Mouse (Mus musculus) intestine, embryonic 14.5 days (tissue): ENCODE data around the gene Scaf4. TPM values are rescaled to one million over a fixed set of nuclear protein-coding genes. Genes with fewer than 3 reads are reported as not detected.

ENCODE experiments used
- ATAC-seq: fragments of 200-750 bp; cut with Nextera tagmentation; replicated peaks from 2 replicates; pipeline ENCODE4 v1.8.0; 2017; ENCODE audit warnings: low read depth, moderate number of reproducible peaks, moderate TSS enrichment, moderate library complexity; ENCODE audit not compliant: low FRiP score, low TSS enrichment
- DNase-seq: peaks from one replicate; pipeline ENCODE4 v3.0.0-alpha.2; 2018; ENCODE audit warnings: low spot score
- H3K27ac ChIP-seq: fragments of 300-500 bp; sonication (generic); 2 replicates; pipeline ENCODE4 v1.5.1; 2014; ENCODE audit warnings: low read depth, mild to moderate bottlenecking, control low read depth
- H3K27me3 ChIP-seq: fragments of 300-500 bp; sonication (generic); replicated peaks from 2 replicates; pipeline ENCODE4 v1.6.1; 2014; ENCODE audit warnings: low read length, control low read depth; ENCODE audit not compliant: control insufficient read depth, insufficient read depth
- H3K36me3 ChIP-seq: fragments of 300-500 bp; sonication (generic); 2 replicates; pipeline ENCODE4 v1.6.1; 2014; ENCODE audit warnings: low read length, control low read depth; ENCODE audit not compliant: control insufficient read depth, insufficient read depth
- H3K4me1 ChIP-seq: fragments of 300-500 bp; sonication (generic); replicated peaks from 2 replicates; pipeline ENCODE4 v1.6.1; 2014; ENCODE audit warnings: low read length, control low read depth, mixed read lengths; ENCODE audit not compliant: control insufficient read depth, insufficient read depth
- H3K4me2 ChIP-seq: fragments of 300-500 bp; sonication (generic); 2 replicates; pipeline ENCODE4 v1.6.1; 2014; ENCODE audit warnings: low read length
- H3K4me3 ChIP-seq: fragments of 300-500 bp; sonication (generic); 2 replicates; pipeline ENCODE4 v1.5.1; 2014; ENCODE audit warnings: low read depth, low read length, control low read depth, mixed read lengths
- H3K9ac ChIP-seq: fragments of 300-500 bp; sonication (generic); 2 replicates; pipeline ENCODE4 v1.6.1; 2014; ENCODE audit warnings: mild to moderate bottlenecking, low read length
- H3K9me3 ChIP-seq: fragments of 300-500 bp; sonication (generic); 2 replicates; pipeline ENCODE4 v1.6.1; 2016; ENCODE audit warnings: low read length, control low read depth; ENCODE audit not compliant: control insufficient read depth
- WGBS: fragments of 180-500 bp; shearing (Covaris S2); extraction: QIAGEN DNeasy Blood & Tissue Kit; methylation state at CpG from one replicate; pipeline ENCODE4 v1.1.7; 2014; 5-methylcytosine and 5-hydroxymethylcytosine counted together
- polyA plus RNA-seq: library from polyadenylated mRNA; unstranded; fragments of >200 nt; fragmentation: Nextera tagmentation; extraction: Ambion mirVana; gene quantifications from 2 replicates; pipeline ENCODE4 v1.2.1, GENCODE M21; 2014

The Scaf4 gene
- 27.9 and 28.2 TPM in 2 replicates for polyA plus RNA-seq

DNA sequence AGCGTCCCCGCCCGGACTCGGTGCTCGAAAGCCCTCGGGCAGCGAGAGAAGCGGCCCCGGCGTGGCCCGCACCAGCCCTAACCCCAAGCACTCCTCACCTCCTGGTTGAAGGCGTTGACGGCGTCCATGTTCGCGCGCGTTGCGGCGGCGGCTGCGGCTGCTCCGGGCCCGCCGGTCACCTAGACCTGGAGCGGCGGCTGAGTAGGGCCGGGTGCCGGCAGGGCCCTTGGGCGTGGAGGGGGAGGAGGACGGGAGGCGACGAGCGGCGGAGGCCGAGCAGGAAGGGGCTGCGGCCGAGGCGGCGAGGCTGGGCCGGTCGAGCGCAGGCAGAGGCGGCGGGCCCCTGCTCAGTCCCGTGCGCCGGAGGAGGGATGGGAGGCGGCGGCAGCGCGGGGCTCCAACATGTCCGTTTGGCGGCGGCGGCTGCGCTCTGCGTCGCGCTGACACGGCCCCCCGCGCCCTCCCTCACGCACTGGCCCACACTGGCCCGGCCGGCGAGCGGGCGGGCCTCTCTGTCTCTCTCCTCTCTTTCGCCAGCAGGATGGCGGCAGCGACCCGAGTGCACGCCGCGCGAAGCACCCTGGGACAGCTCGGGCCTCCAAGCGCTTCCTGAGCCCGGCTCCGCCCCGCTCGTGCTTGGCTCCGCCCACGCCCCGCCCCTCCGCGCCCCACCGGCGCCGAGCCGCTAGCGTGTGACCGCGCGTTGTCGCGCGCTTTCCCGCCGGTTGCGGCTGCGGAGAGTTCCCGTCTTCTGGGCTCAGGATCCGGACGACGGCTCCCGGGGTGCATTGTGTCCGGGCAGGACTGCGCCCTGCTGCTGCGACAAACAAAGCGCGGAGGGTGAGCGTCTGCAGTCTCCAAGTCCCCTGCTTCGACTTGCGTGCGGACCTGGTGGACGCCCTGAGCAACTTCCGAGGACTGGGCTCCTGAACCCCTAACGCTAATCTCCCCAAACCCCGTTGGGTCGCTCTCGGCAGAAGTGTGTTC, at the start of gene Scaf4:
Scaf4 (minus strand) TSS at position 599 of the 987 bp plus-strand sequence.
- Histone ChIP-seq H3K27ac (peak within 1 kb of the TSS; percentile 87), H3K4me3 (peak within 1 kb of the TSS; percentile 84), H3K9ac (peak within 1 kb of the TSS; percentile 87), H3K4me2 (peak within 1 kb of the TSS; percentile 97), H3K36me3 (no peaks in the 10 kb centered on the region), H3K4me1 (peaks cover 37% of the 10 kb centered on the region), H3K27me3 (no peaks in the 10 kb centered on the region), H3K9me3 (no peaks in the 10 kb centered on the region)
- peak; percentile 95 for DNase-seq
- WGBS = under 1% methylated on average over 95 of the region's 123 CpGs
- ATAC-seq = peak; percentile 96

DNA sequence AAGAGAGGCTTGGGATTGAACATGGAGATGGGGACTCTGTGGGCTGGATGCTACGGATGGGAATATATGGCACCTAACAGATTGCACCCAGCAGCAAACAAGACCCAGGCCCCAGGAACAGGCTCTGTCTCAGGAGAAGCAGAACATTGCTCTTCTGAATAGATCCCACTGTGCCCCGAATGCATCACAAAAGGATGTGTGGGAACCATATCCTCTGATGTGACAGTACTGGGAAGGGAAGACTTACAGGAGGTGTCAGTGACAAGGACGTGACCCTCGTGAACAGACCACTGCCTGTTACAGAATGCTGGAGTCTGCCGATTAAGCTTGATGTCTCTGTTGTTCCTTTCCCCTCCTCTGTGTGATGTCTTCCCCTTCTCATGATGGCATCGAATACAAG, 48.2 kb upstream of the Scaf4 start:
- Histone ChIP-seq H3K9ac (no peak overlapping the region), H3K27me3 (no peaks in the 10 kb centered on the region), H3K9me3 (no peaks in the 10 kb centered on the region), H3K36me3 (no peaks in the 10 kb centered on the region), H3K27ac (no peak overlapping the region), H3K4me3 (no peak overlapping the region), H3K4me2 (no peak overlapping the region), H3K4me1 (no peaks in the 10 kb centered on the region)
- WGBS = 66% methylated on average over 6 of the region's 6 CpGs
- DNase-seq = no peak
- ATAC-seq = no peak

DNA sequence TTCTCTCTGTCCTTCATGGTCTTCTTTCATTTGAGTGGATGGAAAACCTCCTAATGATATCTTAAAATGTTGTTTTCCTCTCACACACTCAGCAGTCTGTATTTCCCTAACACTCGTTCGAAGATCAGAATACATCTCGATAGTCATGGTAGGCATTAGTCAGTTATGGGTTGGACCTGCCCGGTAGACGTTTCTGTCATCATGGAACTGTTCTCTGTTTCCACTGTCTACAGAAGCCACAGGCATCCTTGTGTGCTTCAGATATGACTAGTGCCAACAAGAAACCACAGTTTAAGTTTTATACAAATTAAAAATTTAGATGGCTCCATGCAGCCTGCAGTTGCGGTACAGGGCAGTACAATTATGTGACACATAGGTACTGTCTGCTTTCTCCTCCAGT, 46.7 kb upstream of the Scaf4 start:
- 89% methylated on average over 6 of the region's 6 CpGs for WGBS
- no peak for ATAC-seq
- Histone ChIP-seq H3K27me3 (no peaks in the 10 kb centered on the region), H3K27ac (no peak overlapping the region), H3K9me3 (no peaks in the 10 kb centered on the region), H3K4me2 (no peak overlapping the region), H3K36me3 (no peaks in the 10 kb centered on the region), H3K9ac (no peak overlapping the region), H3K4me1 (no peaks in the 10 kb centered on the region), H3K4me3 (no peak overlapping the region)
- no peak for DNase-seq

DNA sequence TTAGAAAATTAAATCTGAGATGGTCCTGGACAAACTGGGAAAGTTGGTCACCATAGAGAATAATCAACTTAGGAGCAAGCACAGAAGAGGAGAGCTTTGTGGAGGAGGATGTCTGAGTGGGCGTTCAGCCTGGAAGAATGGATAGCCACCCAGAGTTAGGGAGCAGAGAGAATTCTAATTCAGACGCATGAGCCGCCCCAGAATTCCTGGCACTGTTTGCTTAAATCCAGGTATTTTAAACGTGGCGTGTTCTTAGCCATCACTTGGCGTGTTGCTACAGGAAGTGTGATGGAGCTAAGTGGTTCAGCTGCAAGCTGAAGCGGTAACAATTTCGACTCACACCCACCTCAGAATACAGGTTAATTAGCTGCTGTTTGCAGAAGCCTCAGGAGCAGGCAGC, 45.2 kb upstream of the Scaf4 start:
- H3K27ac ChIP-seq = no peak overlapping the region
- no peak overlapping the region for H3K4me2 ChIP-seq
- WGBS = 79% methylated on average over 8 of the region's 8 CpGs
- no peaks in the 10 kb centered on the region for H3K36me3 ChIP-seq
- DNase-seq (no peak), ATAC-seq (no peak)
- no peak overlapping the region for H3K4me3 ChIP-seq
- H3K9me3 ChIP-seq = no peaks in the 10 kb centered on the region
- H3K4me1 ChIP-seq = no peaks in the 10 kb centered on the region
- H3K27me3 ChIP-seq = no peaks in the 10 kb centered on the region
- no peak overlapping the region for H3K9ac ChIP-seq

DNA sequence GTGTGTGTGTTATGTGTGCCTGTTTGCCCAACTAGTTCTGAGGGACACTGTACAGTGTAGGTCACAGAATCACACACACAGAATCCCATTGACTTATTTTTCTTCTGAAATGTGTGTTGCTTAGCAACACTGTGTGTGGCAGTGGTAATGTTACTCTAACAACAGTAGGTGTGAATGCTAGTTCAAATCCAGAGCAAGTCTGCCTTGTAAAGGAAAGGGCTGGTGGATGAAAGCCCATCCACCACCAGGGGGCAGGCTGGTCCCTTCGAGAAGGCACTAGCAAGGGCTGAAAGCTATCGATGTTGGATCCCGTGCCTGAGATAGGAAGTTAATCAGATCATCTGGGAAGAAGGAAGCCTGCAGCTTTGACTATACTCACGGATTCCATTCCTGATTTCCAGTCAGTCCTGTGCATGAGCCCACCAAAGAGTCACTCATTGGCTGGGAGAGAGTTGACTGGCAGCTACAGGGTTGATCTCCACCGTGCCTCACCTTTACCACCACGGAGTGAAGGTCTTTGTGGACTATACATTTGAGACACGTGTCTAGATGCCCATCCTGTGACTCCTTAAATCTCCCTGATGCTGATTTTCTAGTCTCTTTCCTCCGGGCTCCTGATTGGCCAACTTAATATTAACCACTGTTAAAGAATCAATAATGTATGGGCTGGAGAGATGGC, 38.7 kb upstream of the Scaf4 start:
- H3K4me3 ChIP-seq = no peak overlapping the region
- 30% methylated on average over 8 of the region's 8 CpGs for WGBS
- no peak overlapping the region for H3K9ac ChIP-seq
- no peak overlapping the region for H3K4me2 ChIP-seq
- ATAC-seq (peak; percentile 71), DNase-seq (peak; percentile 89)
- H3K27ac ChIP-seq = no peak overlapping the region
- no peaks in the 10 kb centered on the region for H3K27me3 ChIP-seq
- no peaks in the 10 kb centered on the region for H3K4me1 ChIP-seq
- no peaks in the 10 kb centered on the region for H3K36me3 ChIP-seq
- H3K9me3 ChIP-seq = no peaks in the 10 kb centered on the region

DNA sequence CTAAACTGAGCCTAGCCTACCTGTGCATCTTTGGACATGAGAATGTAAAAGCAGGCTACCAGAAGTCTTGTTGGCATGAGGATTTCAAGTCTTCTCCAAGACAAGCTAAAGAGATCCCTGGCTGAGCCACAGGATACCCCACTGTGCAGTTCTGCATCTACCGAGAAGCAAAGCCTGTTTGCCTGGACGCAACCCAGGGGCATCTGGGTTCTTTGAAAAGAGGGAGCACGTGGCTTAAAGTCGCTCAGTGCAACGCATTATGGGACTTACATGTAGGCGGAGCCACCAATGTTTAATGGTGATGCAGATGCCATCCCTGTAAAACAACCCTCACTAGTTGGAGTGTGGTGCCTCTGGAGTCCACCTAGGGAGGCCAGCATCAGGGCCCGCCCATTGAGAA, 35.0 kb upstream of the Scaf4 start:
- Histone ChIP-seq H3K36me3 (no peaks in the 10 kb centered on the region), H3K4me2 (no peak overlapping the region), H3K4me1 (no peaks in the 10 kb centered on the region), H3K4me3 (no peak overlapping the region), H3K9me3 (no peaks in the 10 kb centered on the region), H3K9ac (no peak overlapping the region), H3K27me3 (no peaks in the 10 kb centered on the region), H3K27ac (no peak overlapping the region)
- 67% methylated on average over 7 of the region's 7 CpGs for WGBS
- no peak for DNase-seq
- no peak for ATAC-seq

DNA sequence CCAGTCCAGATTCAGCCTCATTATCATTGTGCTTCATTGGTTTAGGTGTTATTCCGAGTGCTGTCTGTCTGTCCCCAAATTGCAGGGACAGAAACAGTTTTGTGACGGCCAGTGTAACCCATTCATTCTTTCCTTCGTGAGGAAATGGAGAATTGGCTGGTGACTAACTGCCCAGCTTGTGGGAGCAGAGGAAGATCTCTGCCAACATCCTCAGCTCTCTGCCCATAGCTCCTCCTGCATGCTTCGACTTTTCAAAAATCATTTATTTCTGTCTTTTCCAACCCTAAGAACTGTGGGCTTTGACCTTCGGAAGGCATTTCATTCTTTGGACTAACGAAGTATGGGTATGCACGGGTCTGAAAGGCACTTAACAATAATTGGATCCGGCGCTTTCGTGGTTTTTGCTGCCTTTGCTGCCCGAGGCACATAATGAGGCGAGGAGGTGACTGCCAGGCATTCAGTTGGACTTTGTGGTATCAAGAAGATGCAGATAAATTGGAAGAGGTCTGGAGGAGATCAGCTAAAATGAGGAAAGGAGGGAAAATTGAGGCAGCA, 34.1 kb upstream of the Scaf4 start:
- H3K27ac ChIP-seq = no peak overlapping the region
- no peak overlapping the region for H3K4me3 ChIP-seq
- no peak overlapping the region for H3K4me2 ChIP-seq
- DNase-seq = no peak
- no peaks in the 10 kb centered on the region for H3K36me3 ChIP-seq
- no peaks in the 10 kb centered on the region for H3K27me3 ChIP-seq
- no peaks in the 10 kb centered on the region for H3K4me1 ChIP-seq
- H3K9me3 ChIP-seq = no peaks in the 10 kb centered on the region
- no peak for ATAC-seq
- WGBS = 84% methylated on average over 12 of the region's 12 CpGs
- no peak overlapping the region for H3K9ac ChIP-seq

DNA sequence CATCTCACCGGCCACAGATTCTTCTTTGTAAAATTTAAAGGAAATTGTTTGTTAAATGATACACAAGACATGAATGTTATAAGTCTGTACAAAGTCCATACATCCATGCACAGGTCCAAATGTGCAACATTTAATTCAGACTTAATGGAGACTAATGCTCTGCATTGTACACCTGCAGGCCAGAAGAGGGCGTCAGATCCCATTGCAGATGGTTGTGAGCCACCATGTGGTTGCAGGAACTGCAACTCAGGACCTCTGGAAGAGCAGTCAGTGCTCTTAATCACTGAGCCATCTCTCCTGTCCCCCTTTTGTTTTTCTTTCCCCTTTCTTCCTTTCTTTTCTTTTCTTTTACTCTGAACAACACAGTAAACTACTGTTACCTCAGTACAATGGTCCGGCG, 33.5 kb upstream of the Scaf4 start:
- Histone ChIP-seq H3K9ac (no peak overlapping the region), H3K9me3 (no peaks in the 10 kb centered on the region), H3K27me3 (no peaks in the 10 kb centered on the region), H3K4me1 (no peaks in the 10 kb centered on the region), H3K27ac (no peak overlapping the region), H3K4me2 (no peak overlapping the region), H3K36me3 (no peaks in the 10 kb centered on the region), H3K4me3 (no peak overlapping the region)
- DNase-seq (no peak), ATAC-seq (no peak)
- WGBS = 82% methylated on average over 4 of the region's 4 CpGs
